Mouse (Mus musculus) stomach, embryonic 15.5 days (tissue): ENCODE measurements around the gene Stat5b. TPM values are rescaled to one million over a fixed set of nuclear protein-coding genes. Genes with fewer than 3 reads are reported as not detected.

ENCODE experiments used
- ATAC-seq: fragments of 200-750 bp; cut with Nextera tagmentation; 2 replicates; pipeline ENCODE4 v1.8.0; 2017; ENCODE audit warnings: low read depth, moderate number of reproducible peaks, moderate TSS enrichment; ENCODE audit not compliant: insufficient read depth, low FRiP score
- H3K27ac ChIP-seq: fragments of 300-500 bp; sonication (generic); 2 replicates; pipeline ENCODE4 v1.5.1; 2015; ENCODE audit warnings: mild to moderate bottlenecking, inconsistent platforms
- H3K27me3 ChIP-seq: fragments of 300-500 bp; sonication (generic); replicated peaks from 2 replicates; pipeline ENCODE4 v1.6.1; 2015; ENCODE audit warnings: inconsistent platforms
- H3K36me3 ChIP-seq: fragments of 300-500 bp; sonication (generic); 2 replicates; pipeline ENCODE4 v1.6.1; 2015; ENCODE audit warnings: inconsistent platforms
- H3K4me1 ChIP-seq: fragments of 300-500 bp; sonication (generic); 2 replicates; pipeline ENCODE4 v1.6.1; 2015; ENCODE audit warnings: inconsistent platforms
- H3K4me2 ChIP-seq: fragments of 300-500 bp; sonication (generic); 2 replicates; pipeline ENCODE4 v1.6.1; 2015; ENCODE audit warnings: mild to moderate bottlenecking, inconsistent platforms
- H3K4me3 ChIP-seq: fragments of 300-500 bp; sonication (generic); replicated peaks from 2 replicates; pipeline ENCODE4 v1.5.1; 2015; ENCODE audit warnings: inconsistent platforms
- H3K9ac ChIP-seq: fragments of 300-500 bp; sonication (generic); 2 replicates; pipeline ENCODE4 v1.6.1; 2015; ENCODE audit warnings: inconsistent platforms
- H3K9me3 ChIP-seq: fragments of 300-500 bp; sonication (generic); 2 replicates; pipeline ENCODE4 v1.6.1; 2016; ENCODE audit warnings: inconsistent platforms
- WGBS: fragments of 180-500 bp; shearing (Covaris S2); methylation state at CpG from one replicate; pipeline ENCODE4 v1.1.7; 2015; 5-methylcytosine and 5-hydroxymethylcytosine counted together
- polyA plus RNA-seq: library from polyadenylated mRNA; unstranded; fragments of >200 nt; fragmentation: Nextera tagmentation; extraction: Ambion mirVana; gene quantifications from 2 replicates; pipeline ENCODE4 v1.2.1, GENCODE M21; 2015

Gene Stat5b
- polyA plus RNA-seq, 1 experiment from 2014 or later = 27.5 TPM

DNA sequence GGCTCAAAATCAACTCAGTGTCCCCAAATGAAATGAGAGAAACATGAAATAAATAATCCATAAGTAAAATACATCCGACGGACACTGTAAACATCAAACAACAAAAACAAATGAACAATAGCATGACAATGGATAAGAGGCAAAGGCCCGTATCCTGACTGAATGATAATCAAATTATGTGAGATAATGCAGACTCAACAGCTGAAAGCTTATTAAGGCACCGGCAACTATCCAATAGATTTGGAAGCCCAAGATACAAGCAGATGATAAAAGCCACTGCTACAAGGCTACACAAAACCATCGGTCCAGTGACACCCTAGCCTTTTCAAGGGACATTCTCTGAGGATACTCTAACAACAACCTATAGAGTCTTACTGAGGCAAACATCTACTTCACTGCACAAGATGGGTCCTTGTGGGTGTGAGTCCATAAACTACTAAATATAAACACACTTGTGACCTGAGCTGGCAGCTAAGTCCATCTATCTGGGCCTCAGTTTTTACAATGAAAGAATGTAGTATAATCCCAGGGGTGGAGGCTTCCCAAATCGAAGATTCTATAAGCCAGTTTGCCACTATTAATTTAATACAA, 1.6 kb downstream of the Stat5b start:
- WGBS = 56% methylated on average over 6 of the region's 6 CpGs
- no peak for ATAC-seq
- Histone ChIP-seq H3K9me3 (no peaks in the 10 kb centered on the region), H3K9ac (no peak overlapping the region), H3K4me1 (peaks cover 7% of the 10 kb centered on the region; the same call in 1 of the 2 replicates), H3K4me3 (peak overlapping the region; percentile 95), H3K27me3 (no peaks in the 10 kb centered on the region), H3K4me2 (peak overlapping the region; percentile 85), H3K27ac (0 out of 2 replicates have a peak overlapping the region, but pooled peaks have one; percentile 19), H3K36me3 (no peaks in the 10 kb centered on the region)

DNA sequence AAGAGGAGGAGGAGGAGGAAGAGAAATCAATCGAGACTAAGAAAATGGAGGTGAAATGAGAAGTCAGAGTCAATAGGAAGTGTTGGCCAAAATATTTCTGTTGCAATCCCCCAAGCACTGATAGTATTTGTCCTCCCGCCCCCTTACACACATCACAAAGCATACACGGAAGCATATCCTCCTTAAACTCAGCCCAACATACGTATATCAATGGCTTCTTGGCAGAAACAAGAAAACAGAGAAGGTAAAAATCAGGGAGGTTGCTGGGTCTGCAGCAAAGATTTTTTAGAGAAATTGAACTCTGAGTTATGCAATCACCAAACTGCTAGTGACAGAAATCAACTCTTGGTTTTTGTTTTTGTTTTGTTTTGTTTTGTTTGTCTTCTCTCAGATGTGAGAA, 2.4 kb downstream of the Stat5b start:
- Histone ChIP-seq H3K9me3 (no peaks in the 10 kb centered on the region), H3K9ac (no peak overlapping the region), H3K4me2 (no peak overlapping the region), H3K36me3 (no peaks in the 10 kb centered on the region), H3K4me1 (peaks cover 7% of the 10 kb centered on the region; the same call in 1 of the 2 replicates), H3K4me3 (no peak overlapping the region), H3K27me3 (no peaks in the 10 kb centered on the region), H3K27ac (no peak overlapping the region)
- no peak for ATAC-seq
- WGBS = 57% methylated on average over 4 of the region's 4 CpGs

DNA sequence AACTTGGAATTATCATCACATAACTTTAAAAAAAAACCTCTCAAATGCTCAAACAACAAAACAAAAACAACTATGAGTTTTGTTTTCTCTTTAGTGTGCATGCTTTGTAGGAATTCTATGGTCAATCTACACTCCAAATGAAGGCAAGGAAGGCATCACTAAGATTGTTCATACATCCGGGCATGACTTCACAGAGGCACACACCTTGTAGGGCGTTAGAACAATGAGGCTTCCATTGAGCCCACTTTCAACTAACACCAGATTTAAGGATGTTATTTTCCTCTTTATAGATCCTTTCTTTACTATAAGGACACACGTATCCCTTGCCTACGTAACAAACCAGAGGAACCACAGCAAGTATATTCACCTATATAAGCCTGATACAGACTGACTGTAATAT, 3.0 kb downstream of the Stat5b start:
- no peak overlapping the region for H3K27ac ChIP-seq
- WGBS = 89% methylated on average over 4 of the region's 4 CpGs
- no peaks in the 10 kb centered on the region for H3K27me3 ChIP-seq
- no peaks in the 10 kb centered on the region for H3K36me3 ChIP-seq
- no peaks in the 10 kb centered on the region for H3K9me3 ChIP-seq
- H3K4me1 ChIP-seq = peaks cover 7% of the 10 kb centered on the region; the same call in 1 of the 2 replicates
- H3K4me3 ChIP-seq = no peak overlapping the region
- no peak overlapping the region for H3K9ac ChIP-seq
- H3K4me2 ChIP-seq = no peak overlapping the region
- no peak for ATAC-seq

DNA sequence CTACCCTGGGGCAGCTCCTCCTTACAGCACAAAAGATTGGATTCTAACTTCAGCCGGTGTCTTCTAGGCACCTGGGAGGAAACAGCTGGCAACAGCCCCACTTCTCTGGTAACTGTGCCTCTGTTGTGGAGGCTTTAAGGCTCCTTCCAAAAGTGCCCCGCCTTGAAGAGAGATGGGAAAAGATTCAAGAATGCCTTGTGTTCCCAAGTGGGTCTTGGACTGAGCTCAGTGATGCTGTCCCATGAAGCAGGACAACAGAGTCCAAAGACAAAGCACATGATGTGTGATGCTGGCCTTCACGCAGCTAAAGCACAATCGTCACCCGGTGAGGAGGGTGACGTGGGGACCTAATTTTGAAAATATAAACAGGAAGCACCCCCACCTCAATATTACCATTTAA, 4.7 kb downstream of the Stat5b start:
- 77% methylated on average over 6 of the region's 6 CpGs for WGBS

DNA sequence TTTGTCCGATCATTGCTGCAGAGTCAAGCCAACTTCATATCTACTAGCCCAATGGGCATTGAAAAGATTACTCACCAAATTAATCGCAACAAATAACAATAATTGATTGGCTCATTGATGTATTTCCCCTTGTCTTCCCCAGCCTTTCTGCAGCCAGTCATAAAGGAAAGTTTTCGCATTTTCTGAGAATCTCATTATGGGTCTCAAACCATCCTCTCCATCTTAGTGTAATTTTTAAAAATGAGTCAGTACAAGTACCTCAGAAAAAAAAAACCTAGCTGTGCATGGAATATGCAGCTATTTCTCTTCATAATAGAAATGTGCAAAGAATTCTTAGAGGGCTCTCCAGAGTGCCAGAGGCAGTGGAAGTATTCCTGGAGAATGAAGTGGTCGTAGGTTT, 6.4 kb downstream of the Stat5b start:
- H3K4me1 ChIP-seq = no peaks in the 10 kb centered on the region; the same call in 1 of the 2 replicates
- no peak for ATAC-seq
- WGBS = 87% methylated on average over 4 of the region's 4 CpGs

More for the DNA sequence above, 4.7 kb downstream of the Stat5b start:
- Histone ChIP-seq H3K9ac (no peak overlapping the region), H3K27ac (no peak overlapping the region), H3K4me3 (no peak overlapping the region), H3K27me3 (no peaks in the 10 kb centered on the region), H3K36me3 (no peaks in the 10 kb centered on the region), H3K4me2 (no peak overlapping the region), H3K4me1 (peaks cover under 1% of the 10 kb centered on the region; the same call in 1 of the 2 replicates), H3K9me3 (no peaks in the 10 kb centered on the region)
- no peak for ATAC-seq

DNA sequence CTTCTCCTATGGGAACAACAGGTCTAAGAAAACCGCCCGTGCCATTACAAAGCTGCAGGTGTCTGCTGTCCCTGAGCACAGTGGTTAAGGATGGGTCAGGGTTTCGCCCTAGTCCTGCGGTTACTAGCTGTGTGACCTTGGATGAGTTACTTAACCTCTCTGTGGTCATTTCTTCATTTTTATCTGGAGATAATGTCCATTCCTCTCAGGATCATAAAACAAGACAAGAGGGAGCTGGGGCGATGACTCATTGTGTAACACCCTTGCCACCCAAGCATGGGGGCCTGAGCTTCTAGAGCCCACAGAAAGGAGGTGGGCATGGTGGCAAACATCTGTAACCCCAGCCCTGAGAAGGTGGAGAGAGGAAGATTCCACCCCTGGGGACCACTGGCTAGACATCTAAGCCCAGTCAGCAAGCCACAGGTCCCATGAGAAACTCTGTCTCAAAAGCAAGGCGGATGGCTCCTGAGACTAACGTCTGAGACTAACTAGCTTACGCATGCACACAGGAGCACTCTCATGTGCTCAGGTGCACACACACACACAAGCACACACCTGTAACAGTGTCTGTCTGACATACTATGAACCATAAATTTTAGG, 7.4 kb downstream of the Stat5b start:
- ATAC-seq = no peak
- no peak overlapping the region for H3K27ac ChIP-seq
- H3K27me3 ChIP-seq = no peaks in the 10 kb centered on the region
- no peaks in the 10 kb centered on the region for H3K9me3 ChIP-seq
- no peak overlapping the region for H3K4me3 ChIP-seq
- 95% methylated on average over 8 of the region's 8 CpGs for WGBS
- no peaks in the 10 kb centered on the region for H3K36me3 ChIP-seq
- no peak overlapping the region for H3K9ac ChIP-seq
- no peak overlapping the region for H3K4me2 ChIP-seq
- H3K4me1 ChIP-seq = no peaks in the 10 kb centered on the region

More for the DNA sequence above, 6.4 kb downstream of the Stat5b start:
- Histone ChIP-seq H3K9me3 (no peaks in the 10 kb centered on the region), H3K4me3 (no peak overlapping the region), H3K27ac (no peak overlapping the region), H3K4me2 (no peak overlapping the region), H3K9ac (no peak overlapping the region), H3K36me3 (no peaks in the 10 kb centered on the region), H3K27me3 (no peaks in the 10 kb centered on the region)

DNA sequence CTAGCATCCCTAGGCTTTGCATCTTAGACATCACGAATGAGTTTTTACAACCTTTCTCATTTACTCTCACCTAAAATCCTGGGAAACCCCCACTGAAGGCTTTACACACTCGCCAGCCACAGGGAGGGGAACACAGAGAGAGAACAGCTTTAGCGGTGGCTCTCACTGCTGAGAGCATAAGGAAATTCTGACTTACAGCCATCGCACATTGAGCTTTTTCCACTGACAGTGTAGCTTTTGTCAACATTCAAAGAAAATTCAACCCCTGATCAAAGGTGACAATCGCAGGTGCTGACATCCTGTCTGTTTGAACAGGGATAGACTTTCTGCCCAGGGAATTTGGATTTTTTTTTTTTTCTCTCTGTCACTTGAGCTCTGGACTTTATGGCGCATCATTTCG, 8.5 kb downstream of the Stat5b start:
- Histone ChIP-seq H3K4me2 (no peak overlapping the region), H3K9ac (no peak overlapping the region), H3K4me3 (no peak overlapping the region), H3K36me3 (no peaks in the 10 kb centered on the region), H3K27ac (no peak overlapping the region), H3K27me3 (no peaks in the 10 kb centered on the region), H3K9me3 (no peaks in the 10 kb centered on the region), H3K4me1 (no peaks in the 10 kb centered on the region)
- 79% methylated on average over 7 of the region's 7 CpGs for WGBS
- ATAC-seq = no peak

DNA sequence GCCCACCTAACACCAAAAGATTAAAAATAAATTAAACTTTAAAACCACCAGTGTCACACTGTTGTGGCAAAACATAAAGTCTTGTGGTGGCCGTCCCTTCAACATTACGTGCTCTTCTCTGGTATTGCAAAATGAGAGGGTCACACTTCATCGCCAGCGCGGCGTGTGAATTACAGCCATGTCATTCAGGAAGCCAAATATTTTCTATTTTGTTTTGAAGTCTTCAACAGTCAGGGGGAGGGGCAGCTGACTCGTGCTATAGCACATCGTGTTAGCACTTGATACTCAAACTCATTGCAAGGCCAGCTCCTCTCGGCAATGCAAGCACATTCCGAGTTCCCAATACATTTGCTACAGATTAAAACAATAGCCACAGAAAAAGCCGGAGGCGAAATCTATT, 9.7 kb downstream of the Stat5b start:
- no peaks in the 10 kb centered on the region for H3K9me3 ChIP-seq
- WGBS = 76% methylated on average over 12 of the region's 12 CpGs
- H3K27ac ChIP-seq = no peak overlapping the region
- no peak overlapping the region for H3K4me2 ChIP-seq
- no peaks in the 10 kb centered on the region for H3K4me1 ChIP-seq
- no peak overlapping the region for H3K9ac ChIP-seq
- no peak overlapping the region for H3K4me3 ChIP-seq
- no peaks in the 10 kb centered on the region for H3K27me3 ChIP-seq
- ATAC-seq = no peak
- H3K36me3 ChIP-seq = no peaks in the 10 kb centered on the region

DNA sequence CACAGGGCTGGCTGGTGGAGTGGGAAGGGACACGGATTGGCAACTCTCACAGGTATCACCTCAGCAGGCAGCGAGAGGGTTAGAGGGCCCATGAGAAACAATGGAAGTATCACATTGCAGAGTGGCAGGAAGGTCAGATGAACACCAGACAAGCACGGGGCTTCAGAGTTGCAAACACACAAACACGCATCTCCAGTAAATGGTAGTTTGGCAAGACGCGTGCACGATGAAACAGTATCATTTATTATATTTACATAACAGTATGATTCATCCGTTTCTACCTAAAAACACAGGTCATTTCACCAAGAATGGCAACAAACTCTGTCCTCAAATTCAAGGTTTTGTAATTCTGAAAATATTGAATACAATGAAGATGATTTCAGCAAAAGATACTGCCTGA, 11.0 kb downstream of the Stat5b start:
- Histone ChIP-seq H3K9me3 (no peaks in the 10 kb centered on the region), H3K27ac (no peak overlapping the region), H3K4me3 (no peak overlapping the region), H3K4me1 (no peaks in the 10 kb centered on the region), H3K9ac (no peak overlapping the region), H3K36me3 (no peaks in the 10 kb centered on the region), H3K4me2 (no peak overlapping the region), H3K27me3 (no peaks in the 10 kb centered on the region)
- WGBS = 65% methylated on average over 8 of the region's 8 CpGs
- ATAC-seq = no peak

DNA sequence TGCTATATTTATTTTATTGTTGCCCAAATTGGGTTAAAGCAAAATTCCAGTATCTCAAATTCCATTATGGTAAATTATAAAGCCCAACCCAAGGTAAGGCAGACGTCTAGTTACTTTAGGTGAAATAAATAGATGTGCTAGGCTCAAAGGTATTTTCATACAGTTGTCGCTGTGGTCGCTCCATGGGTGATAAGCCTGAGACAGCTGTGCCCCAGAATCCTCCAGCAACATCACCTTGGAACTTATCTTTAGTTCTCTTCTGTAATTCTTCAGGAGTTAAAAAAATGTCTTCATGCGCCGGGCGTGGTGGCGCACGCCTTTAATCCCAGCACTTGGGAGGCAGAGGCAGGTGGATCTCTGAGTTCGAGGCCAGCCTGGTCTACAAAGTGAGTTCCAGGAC, 11.6 kb downstream of the Stat5b start:
- H3K27me3 ChIP-seq = no peaks in the 10 kb centered on the region
- H3K4me1 ChIP-seq = no peaks in the 10 kb centered on the region
- ATAC-seq = no peak
- no peak overlapping the region for H3K9ac ChIP-seq
- H3K27ac ChIP-seq = no peak overlapping the region
- H3K9me3 ChIP-seq = no peaks in the 10 kb centered on the region
- no peak overlapping the region for H3K4me2 ChIP-seq
- 89% methylated on average over 9 of the region's 9 CpGs for WGBS
- H3K4me3 ChIP-seq = no peak overlapping the region
- H3K36me3 ChIP-seq = no peaks in the 10 kb centered on the region

DNA sequence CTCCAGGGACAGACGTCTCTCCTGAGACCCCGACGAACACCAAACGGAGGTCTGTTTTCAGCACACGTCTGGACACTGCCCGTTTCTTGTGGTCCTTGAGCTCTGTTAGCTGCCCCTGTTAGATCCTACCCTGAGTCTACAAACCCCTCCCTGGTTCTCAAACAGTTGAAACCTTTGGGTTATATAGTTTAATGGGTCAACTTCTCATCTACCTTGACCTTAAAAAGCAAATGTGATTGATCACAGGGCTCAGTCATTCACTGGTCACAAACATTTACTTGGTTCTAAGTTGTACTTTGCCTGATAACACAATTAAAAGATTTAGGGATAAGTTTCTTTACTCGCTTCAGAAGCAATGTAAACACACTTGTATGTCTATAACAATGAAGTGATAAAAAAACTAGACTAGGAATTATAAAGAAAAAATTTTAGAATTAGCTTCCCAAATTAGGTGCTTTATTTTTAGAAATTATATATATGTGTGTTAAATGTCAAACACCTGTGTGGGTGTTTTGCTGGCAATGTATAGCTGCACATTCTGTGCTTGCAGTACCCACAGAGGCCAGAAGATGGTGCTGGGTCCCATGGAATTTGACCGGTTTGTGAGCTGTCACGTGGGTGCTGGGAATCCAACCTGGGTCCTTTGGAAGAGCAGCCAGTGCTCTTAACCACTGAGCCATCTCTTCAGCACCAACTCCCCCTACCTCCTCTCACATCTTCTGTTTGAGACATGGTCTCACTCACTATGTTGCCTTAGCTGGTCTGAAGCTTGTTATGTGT, 13.4 kb downstream of the Stat5b start:
- no peak overlapping the region for H3K9ac ChIP-seq
- peak; percentile 66; the same call in 1 of the 2 replicates for ATAC-seq
- H3K4me2 ChIP-seq = no peak overlapping the region
- peaks cover 6% of the 10 kb centered on the region; the same call in 1 of the 2 replicates for H3K4me1 ChIP-seq
- H3K4me3 ChIP-seq = no peak overlapping the region
- no peaks in the 10 kb centered on the region for H3K36me3 ChIP-seq
- WGBS = 67% methylated on average over 9 of the region's 9 CpGs
- no peak overlapping the region for H3K27ac ChIP-seq
- H3K9me3 ChIP-seq = no peaks in the 10 kb centered on the region
- H3K27me3 ChIP-seq = no peaks in the 10 kb centered on the region

DNA sequence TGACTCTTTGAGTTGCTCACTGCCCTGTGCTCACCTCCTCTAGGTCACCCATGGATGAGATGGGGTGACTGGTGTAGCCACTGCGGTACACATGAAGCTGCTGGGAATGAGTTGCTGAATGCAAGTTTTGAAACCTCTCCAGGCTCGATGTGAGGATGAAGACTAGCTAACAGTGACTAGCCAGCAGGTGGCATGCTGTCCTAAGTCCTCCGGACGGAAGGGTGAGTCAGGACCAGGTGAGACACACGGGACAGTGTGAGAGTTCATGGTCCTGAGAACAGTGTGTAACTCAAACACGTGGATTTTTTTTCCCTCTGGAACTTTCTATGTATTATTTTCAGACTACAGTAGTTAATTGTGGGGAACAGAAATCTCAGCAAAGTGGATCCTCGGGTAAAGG, 17.1 kb downstream of the Stat5b start:
- H3K4me2 ChIP-seq = no peak overlapping the region
- no peak overlapping the region for H3K4me3 ChIP-seq
- no peak overlapping the region for H3K27ac ChIP-seq
- H3K36me3 ChIP-seq = no peaks in the 10 kb centered on the region
- no peaks in the 10 kb centered on the region for H3K27me3 ChIP-seq
- H3K4me1 ChIP-seq = peaks cover 6% of the 10 kb centered on the region; the same call in 1 of the 2 replicates
- no peaks in the 10 kb centered on the region for H3K9me3 ChIP-seq
- 61% methylated on average over 7 of the region's 7 CpGs for WGBS
- no peak for ATAC-seq
- no peak overlapping the region for H3K9ac ChIP-seq
